Mouse (Mus musculus): Measurements from ENCODE around the gene Nedd8. TPM values are rescaled to one million over a fixed set of nuclear protein-coding genes. Genes with fewer than 3 reads are reported as not detected.

Nedd8 gene
- polyA plus RNA-seq (2016; fragmentation: Nextera tagmentation; extraction: Ambion mirVana), result 664 and 665 TPM in 2 replicates

GRCm38 (mm10) chr14:55671833-55672740 is at the start of gene Nedd8, which contains the start of gene Gmpr2:
Gene Nedd8, minus strand, starts transcription at chr14:55672124.
Gene Gmpr2, plus strand, starts transcription at chr14:55671941.
- WGBS, result under 1% methylated on average over 38 of the region's 38 CpGs
- H3K4me1 ChIP-seq, result peaks cover 24% of the 10 kb centered on the region
- peak; percentile 93 for DNase-seq (ENCODE audit: extremely low spot score, low spot score)
- peak within 1 kb of the TSS; percentile 71 for H3K4me3 ChIP-seq
- H3K36me3 ChIP-seq (replicated peaks), result peaks cover 40% of the 10 kb centered on the region
- no peaks in the 10 kb centered on the region for H3K27me3 ChIP-seq (ENCODE audit: poor library complexity, severe bottlenecking)
- peak within 1 kb of the TSS; percentile 96 for H3K27ac ChIP-seq
- H3K9me3 ChIP-seq, result no peaks in the 10 kb centered on the region

- Histone ChIP-seq H3K4me3 (peak overlapping the region; percentile 84), H3K36me3 (replicated peaks) (peaks cover 40% of the 10 kb centered on the region), H3K4me1 (peaks cover 29% of the 10 kb centered on the region), H3K27me3 (ENCODE audit: poor library complexity, severe bottlenecking) (no peaks in the 10 kb centered on the region), H3K9me3 (no peaks in the 10 kb centered on the region), H3K27ac (peak overlapping the region; percentile 94; the same call in 1 of the 2 replicates)
- 74% methylated on average over 6 of the region's 6 CpGs for WGBS
- no peak for DNase-seq (ENCODE audit: extremely low spot score, low spot score)
Observed at GRCm38 (mm10) chr14:55721076-55721475, 49.2 kb upstream of the Nedd8 start.

- Histone ChIP-seq H3K4me1 (peaks cover 29% of the 10 kb centered on the region), H3K27ac (no peak overlapping the region), H3K27me3 (ENCODE audit: poor library complexity, severe bottlenecking) (no peaks in the 10 kb centered on the region), H3K4me3 (0 out of 2 replicates have a peak overlapping the region, but pooled peaks have one; percentile 84), H3K36me3 (replicated peaks) (peaks cover 43% of the 10 kb centered on the region), H3K9me3 (no peaks in the 10 kb centered on the region)
- no peak for DNase-seq (ENCODE audit: extremely low spot score, low spot score)
- 96% methylated on average over 12 of the region's 12 CpGs for WGBS
Observed at GRCm38 (mm10) chr14:55720666-55721065, 48.7 kb upstream of the Nedd8 start.

- DNase-seq (ENCODE audit: extremely low spot score, low spot score), result no peak
- H3K4me1 ChIP-seq, result peaks cover 29% of the 10 kb centered on the region
- H3K27me3 ChIP-seq (ENCODE audit: poor library complexity, severe bottlenecking), result no peaks in the 10 kb centered on the region
- no peak overlapping the region for H3K4me3 ChIP-seq
- no peak overlapping the region for H3K27ac ChIP-seq
- peaks cover 43% of the 10 kb centered on the region for H3K36me3 ChIP-seq (replicated peaks)
- WGBS, result 88% methylated on average over 6 of the region's 6 CpGs
- H3K9me3 ChIP-seq, result no peaks in the 10 kb centered on the region
Observed at GRCm38 (mm10) chr14:55719737-55720136, 47.8 kb upstream of the Nedd8 start.

GRCm38 (mm10) chr14:55716884-55717283 is 45.0 kb upstream of the Nedd8 start:
- Histone ChIP-seq H3K4me1 (peaks cover 34% of the 10 kb centered on the region), H3K36me3 (replicated peaks) (peaks cover 43% of the 10 kb centered on the region), H3K4me3 (no peak overlapping the region), H3K27ac (no peak overlapping the region), H3K9me3 (no peaks in the 10 kb centered on the region), H3K27me3 (ENCODE audit: poor library complexity, severe bottlenecking) (peaks cover 24% of the 10 kb centered on the region)
- WGBS, result 79% methylated on average over 8 of the region's 8 CpGs
- DNase-seq (ENCODE audit: extremely low spot score, low spot score), result no peak

GRCm38 (mm10) chr14:55716271-55716670 is 44.3 kb upstream of the Nedd8 start:
- 95% methylated on average over 6 of the region's 6 CpGs for WGBS
- H3K4me1 ChIP-seq, result peaks cover 29% of the 10 kb centered on the region
- no peaks in the 10 kb centered on the region for H3K9me3 ChIP-seq
- no peak overlapping the region for H3K4me3 ChIP-seq
- H3K27me3 ChIP-seq (ENCODE audit: poor library complexity, severe bottlenecking), result peaks cover 30% of the 10 kb centered on the region
- no peak overlapping the region for H3K27ac ChIP-seq
- peaks cover 43% of the 10 kb centered on the region for H3K36me3 ChIP-seq (replicated peaks)
- DNase-seq (ENCODE audit: extremely low spot score, low spot score), result no peak

- Histone ChIP-seq H3K36me3 (replicated peaks) (peaks cover 38% of the 10 kb centered on the region), H3K27ac (no peak overlapping the region), H3K27me3 (ENCODE audit: poor library complexity, severe bottlenecking) (peaks cover 35% of the 10 kb centered on the region), H3K9me3 (no peaks in the 10 kb centered on the region), H3K4me3 (no peak overlapping the region), H3K4me1 (peaks cover 18% of the 10 kb centered on the region)
- DNase-seq (ENCODE audit: extremely low spot score, low spot score), result no peak
- WGBS, result 42% methylated on average over 6 of the region's 6 CpGs
Observed at GRCm38 (mm10) chr14:55714893-55715292, 43.0 kb upstream of the Nedd8 start.

GRCm38 (mm10) chr14:55713729-55714122 is 41.8 kb upstream of the Nedd8 start, which contains the start of gene Tgm1:
Gene Tgm1, minus strand, starts transcription at chr14:55713926.
- no peaks in the 10 kb centered on the region for H3K9me3 ChIP-seq
- peaks cover 18% of the 10 kb centered on the region for H3K4me1 ChIP-seq
- peak within 1 kb of the TSS; percentile 37 for H3K4me3 ChIP-seq
- no peak for DNase-seq (ENCODE audit: extremely low spot score, low spot score)
- peaks cover 27% of the 10 kb centered on the region for H3K36me3 ChIP-seq (replicated peaks)
- 26% methylated on average over 4 of the region's 4 CpGs for WGBS
- H3K27ac ChIP-seq, result 0 out of 2 replicates have a peak within 1 kb of the TSS, but pooled peaks have one; percentile 15
- peaks cover 35% of the 10 kb centered on the region for H3K27me3 ChIP-seq (ENCODE audit: poor library complexity, severe bottlenecking)

GRCm38 (mm10) chr14:55713007-55713728 is 41.2 kb upstream of the Nedd8 start:
- DNase-seq (ENCODE audit: extremely low spot score, low spot score), result no peak
- Histone ChIP-seq H3K27me3 (ENCODE audit: poor library complexity, severe bottlenecking) (peaks cover 35% of the 10 kb centered on the region), H3K4me3 (peak overlapping the region; percentile 37), H3K27ac (0 out of 2 replicates have a peak overlapping the region, but pooled peaks have one; percentile 15), H3K4me1 (peaks cover 18% of the 10 kb centered on the region), H3K36me3 (replicated peaks) (peaks cover 22% of the 10 kb centered on the region), H3K9me3 (no peaks in the 10 kb centered on the region)
- 17% methylated on average over 25 of the region's 25 CpGs for WGBS

- Histone ChIP-seq H3K4me1 (peaks cover 12% of the 10 kb centered on the region), H3K9me3 (no peaks in the 10 kb centered on the region), H3K36me3 (replicated peaks) (peaks cover 9% of the 10 kb centered on the region), H3K27me3 (ENCODE audit: poor library complexity, severe bottlenecking) (peaks cover 35% of the 10 kb centered on the region), H3K27ac (no peak overlapping the region), H3K4me3 (no peak overlapping the region)
- WGBS, result 88% methylated on average over 7 of the region's 7 CpGs
- DNase-seq (ENCODE audit: extremely low spot score, low spot score), result no peak
Observed at GRCm38 (mm10) chr14:55711786-55712185, 39.9 kb upstream of the Nedd8 start.

GRCm38 (mm10) chr14:55709509-55709908 is 37.6 kb upstream of the Nedd8 start:
- Histone ChIP-seq H3K4me1 (peaks cover 11% of the 10 kb centered on the region), H3K4me3 (no peak overlapping the region), H3K36me3 (replicated peaks) (no peaks in the 10 kb centered on the region), H3K27ac (no peak overlapping the region), H3K9me3 (no peaks in the 10 kb centered on the region), H3K27me3 (ENCODE audit: poor library complexity, severe bottlenecking) (peaks cover 35% of the 10 kb centered on the region)
- DNase-seq (ENCODE audit: extremely low spot score, low spot score), result no peak
- 87% methylated on average over 4 of the region's 4 CpGs for WGBS

- 81% methylated on average over 5 of the region's 5 CpGs for WGBS
Observed at GRCm38 (mm10) chr14:55707397-55707796, 35.5 kb upstream of the Nedd8 start.

More at GRCm38 (mm10) chr14:55707397-55707796, 35.5 kb upstream of the Nedd8 start:
- Histone ChIP-seq H3K9me3 (no peaks in the 10 kb centered on the region), H3K27me3 (ENCODE audit: poor library complexity, severe bottlenecking) (peaks cover 17% of the 10 kb centered on the region), H3K36me3 (replicated peaks) (no peaks in the 10 kb centered on the region), H3K4me1 (no peaks in the 10 kb centered on the region), H3K4me3 (no peak overlapping the region), H3K27ac (no peak overlapping the region)
- DNase-seq (ENCODE audit: extremely low spot score, low spot score), result no peak

All from forebrain, embryonic 10.5 days (tissue).